8 mouse cellular contexts compared by ENCODE assay signal in genomic region chr15:99420101-99420500, GRCm38 (mm10). TPM values are rescaled to one million over a fixed set of nuclear protein-coding genes. Genes with fewer than 3 reads are reported as not detected.
A peak's percentile ranks its signal among the peaks of the same experiment; 100 is the strongest.
DNase-seq lines count a peak whose midpoint lies in the region; ATAC-seq and TF ChIP-seq lines count a peak whose summit lies in the region.

No protein-coding gene starts in this region.

- 0 out of 2 replicates have a peak, but pooled peaks have one; percentile 22 for TF ChIP-seq CTCF in layer of hippocampus, adult 2 months (conservative IDR thresholded peaks at IDR 0.05)
- TF ChIP-seq CTCF in kidney, adult 2 months (conservative IDR thresholded peaks at IDR 0.05; ENCODE audit: insufficient read depth, insufficient read length, low read depth, low read length): no peak

- no peak for TF ChIP-seq POLR2A in kidney, adult 2 months (IDR thresholded peaks at IDR 0.05; ENCODE audit: low read depth, low read length)

- no peak for ATAC-seq in forebrain, embryonic 12.5 days (ENCODE audit: low FRiP score)
- no peak for ATAC-seq in neural tube, embryonic 13.5 days (ENCODE audit: low read depth)

- WGBS in forebrain, embryonic 12.5 days: 19% methylated on average over 5 of the region's 5 CpGs
- WGBS in limb, embryonic 10.5 days: 59% methylated on average over 5 of the region's 5 CpGs
- WGBS in neural tube, embryonic 13.5 days: 22% methylated on average over 5 of the region's 5 CpGs
- 21% methylated on average over 5 of the region's 5 CpGs for WGBS in kidney, adult 2 months

- no peak overlapping the region; the same call in 1 of the 2 replicates for H3K4me3 ChIP-seq in layer of hippocampus, adult 2 months
- H3K4me3 ChIP-seq in forebrain, embryonic 12.5 days (replicated peaks): no peak overlapping the region
- H3K4me3 ChIP-seq in limb, embryonic 10.5 days: peak overlapping the region; percentile 25
- no peak overlapping the region for H3K4me3 ChIP-seq in neural tube, embryonic 13.5 days
- no peak overlapping the region for H3K4me3 ChIP-seq in kidney, adult 2 months (ENCODE audit: insufficient read depth, low read depth, low read length)

- DNase-seq in layer of hippocampus, adult 2 months (ENCODE audit: low spot score in 2 of 2): no peak
- no peak for DNase-seq in layer of hippocampus, postnatal 10 days (ENCODE audit: low spot score in 2 of 2)
- DNase-seq in limb, embryonic 10.5 days (ENCODE audit: low spot score): no peak
- no peak for DNase-seq in cerebellum, adult 9-10 months
- DNase-seq in adrenal gland, postnatal 14 days: no peak
- no peak for DNase-seq in kidney, adult 2 months

- H3K4me1 ChIP-seq in forebrain, embryonic 12.5 days: peaks cover 12% of the 10 kb centered on the region
- peaks cover 48% of the 10 kb centered on the region for H3K4me1 ChIP-seq in limb, embryonic 10.5 days
- peaks cover 19% of the 10 kb centered on the region for H3K4me1 ChIP-seq in neural tube, embryonic 13.5 days (replicated peaks)
- peaks cover 6% of the 10 kb centered on the region; the same call in 1 of the 2 replicates for H3K4me1 ChIP-seq in kidney, adult 2 months (ENCODE audit: control insufficient read depth, insufficient read depth, low read length)

- no peaks in the 10 kb centered on the region for H3K27me3 ChIP-seq in forebrain, embryonic 12.5 days
- H3K27me3 ChIP-seq in limb, embryonic 10.5 days (ENCODE audit: low read depth, poor library complexity, severe bottlenecking): no peaks in the 10 kb centered on the region
- H3K27me3 ChIP-seq in neural tube, embryonic 13.5 days: no peaks in the 10 kb centered on the region
- H3K27me3 ChIP-seq in kidney, adult 2 months (replicated peaks; ENCODE audit: control insufficient read depth, insufficient read depth, low read length): no peaks in the 10 kb centered on the region

- H3K9me3 ChIP-seq in forebrain, embryonic 12.5 days: no peaks in the 10 kb centered on the region
- H3K9me3 ChIP-seq in limb, embryonic 10.5 days (replicated peaks): no peaks in the 10 kb centered on the region
- H3K9me3 ChIP-seq in neural tube, embryonic 13.5 days: no peaks in the 10 kb centered on the region

- peaks cover 32% of the 10 kb centered on the region for H3K36me3 ChIP-seq in forebrain, embryonic 12.5 days (replicated peaks)
- H3K36me3 ChIP-seq in limb, embryonic 10.5 days: peaks cover 42% of the 10 kb centered on the region
- H3K36me3 ChIP-seq in neural tube, embryonic 13.5 days: peaks cover 41% of the 10 kb centered on the region
- H3K36me3 ChIP-seq in kidney, adult 2 months (ENCODE audit: control insufficient read depth, insufficient read depth, low read length): no peaks in the 10 kb centered on the region

- H3K9ac ChIP-seq in forebrain, embryonic 12.5 days: peak overlapping the region; percentile 36; the same call in 1 of the 2 replicates
- no peak overlapping the region for H3K9ac ChIP-seq in neural tube, embryonic 13.5 days

- peak overlapping the region; percentile 39 for H3K4me2 ChIP-seq in forebrain, embryonic 12.5 days
- peak overlapping the region; percentile 42 for H3K4me2 ChIP-seq in neural tube, embryonic 13.5 days

- H3K27ac ChIP-seq in layer of hippocampus, adult 2 months: peak overlapping the region; percentile 57; the same call in 1 of the 2 replicates
- H3K27ac ChIP-seq in forebrain, embryonic 12.5 days: peak overlapping the region; percentile 88
- peak overlapping the region; percentile 93 for H3K27ac ChIP-seq in limb, embryonic 10.5 days
- peak overlapping the region; percentile 86 for H3K27ac ChIP-seq in neural tube, embryonic 13.5 days (replicated peaks)
- no peak overlapping the region for H3K27ac ChIP-seq in kidney, adult 2 months (ENCODE audit: insufficient read depth, low read depth, low read length)

RNA-seq across cellular contexts. Expression of gene Tmbim6, which starts 27.4 kb away (rescaled TPM):
- 100 to 1,000 TPM; 341 to 355 TPM for total RNA-seq in layer of hippocampus, adult 2 months (2021)
- total RNA-seq in layer of hippocampus, postnatal 10 days (2021): 100 to 1,000 TPM; 356 to 357 TPM
- polyA plus RNA-seq in forebrain, embryonic 12.5 days (2016; fragmentation: Nextera tagmentation; extraction: Ambion mirVana): 252 and 256 TPM in 2 replicates
- 272 and 296 TPM in 2 replicates for polyA plus RNA-seq in limb, embryonic 10.5 days (2016; fragmentation: Nextera tagmentation; extraction: Ambion mirVana)
- 254 and 261 TPM in 2 replicates for polyA plus RNA-seq in neural tube, embryonic 13.5 days (2015; fragmentation: Nextera tagmentation; extraction: Ambion mirVana)
- total RNA-seq in adrenal gland, postnatal 14 days (2021): 571 and 598 TPM in 2 replicates
- polyA plus RNA-seq in kidney, adult 2 months (2012; rRNA removed): 2,322 and 2,701 TPM in 2 replicates

RNA-seq across cellular contexts. Expression of gene Nckap5l, which starts 37.4 kb away (rescaled TPM):
- total RNA-seq in layer of hippocampus, adult 2 months (2021): 10 to 100 TPM; 17.1 to 18.5 TPM
- 10 to 100 TPM; 32.5 to 38.1 TPM for total RNA-seq in layer of hippocampus, postnatal 10 days (2021)
- 11.8 and 12.0 TPM in 2 replicates for polyA plus RNA-seq in forebrain, embryonic 12.5 days (2016; fragmentation: Nextera tagmentation; extraction: Ambion mirVana)
- polyA plus RNA-seq in limb, embryonic 10.5 days (2016; fragmentation: Nextera tagmentation; extraction: Ambion mirVana): 16.3 and 17.4 TPM in 2 replicates
- polyA plus RNA-seq in neural tube, embryonic 13.5 days (2015; fragmentation: Nextera tagmentation; extraction: Ambion mirVana): 14.5 and 18.3 TPM in 2 replicates
- 25.6 and 29.0 TPM in 2 replicates for total RNA-seq in adrenal gland, postnatal 14 days (2021)
- 3.1 and 3.9 TPM in 2 replicates for polyA plus RNA-seq in kidney, adult 2 months (2012; rRNA removed)

RNA-seq across cellular contexts. Expression of gene Fmnl3, which starts 49.8 kb away (rescaled TPM):
- 1 to 10 TPM; 9.0 to 9.7 TPM for total RNA-seq in layer of hippocampus, adult 2 months (2021)
- total RNA-seq in layer of hippocampus, postnatal 10 days (2021): 10 to 100 TPM; 13.8 to 18.0 TPM
- 12.1 and 14.1 TPM in 2 replicates for polyA plus RNA-seq in forebrain, embryonic 12.5 days (2016; fragmentation: Nextera tagmentation; extraction: Ambion mirVana)
- polyA plus RNA-seq in limb, embryonic 10.5 days (2016; fragmentation: Nextera tagmentation; extraction: Ambion mirVana): 30.4 and 42.2 TPM in 2 replicates
- 9.3 and 11.7 TPM in 2 replicates for polyA plus RNA-seq in neural tube, embryonic 13.5 days (2015; fragmentation: Nextera tagmentation; extraction: Ambion mirVana)
- total RNA-seq in adrenal gland, postnatal 14 days (2021): 21.3 and 31.3 TPM in 2 replicates
- 26.8 and 26.9 TPM in 2 replicates for polyA plus RNA-seq in kidney, adult 2 months (2012; rRNA removed)

RNA-seq across cellular contexts. Expression of gene Bcdin3d, which starts 54.4 kb away (rescaled TPM):
- total RNA-seq in layer of hippocampus, adult 2 months (2021): 1 to 10 TPM; 4.0 to 5.5 TPM
- 1 to 10 TPM; 5.1 to 5.5 TPM for total RNA-seq in layer of hippocampus, postnatal 10 days (2021)
- polyA plus RNA-seq in forebrain, embryonic 12.5 days (2016; fragmentation: Nextera tagmentation; extraction: Ambion mirVana): 21.5 and 25.0 TPM in 2 replicates
- 15.9 and 19.4 TPM in 2 replicates for polyA plus RNA-seq in limb, embryonic 10.5 days (2016; fragmentation: Nextera tagmentation; extraction: Ambion mirVana)
- polyA plus RNA-seq in neural tube, embryonic 13.5 days (2015; fragmentation: Nextera tagmentation; extraction: Ambion mirVana): 19.6 and 21.4 TPM in 2 replicates
- total RNA-seq in adrenal gland, postnatal 14 days (2021): 3.9 and 6.8 TPM in 2 replicates
- polyA plus RNA-seq in kidney, adult 2 months (2012; rRNA removed): 5.8 and 7.0 TPM in 2 replicates
